Mouse (Mus musculus): ENCODE measurements at regions not wholly inside any gene's neighbourhood (a gene's known extent, or its start where the extent isn't known, plus 50 kb on each side); places are given as distances from the start of the nearest gene placed in this dataset.
"Not testable (repeated sequence)": the region's sequence is repeated elsewhere in the genome, so short reads cannot be mapped to it uniquely, and the experiment has no call there.

DNA sequence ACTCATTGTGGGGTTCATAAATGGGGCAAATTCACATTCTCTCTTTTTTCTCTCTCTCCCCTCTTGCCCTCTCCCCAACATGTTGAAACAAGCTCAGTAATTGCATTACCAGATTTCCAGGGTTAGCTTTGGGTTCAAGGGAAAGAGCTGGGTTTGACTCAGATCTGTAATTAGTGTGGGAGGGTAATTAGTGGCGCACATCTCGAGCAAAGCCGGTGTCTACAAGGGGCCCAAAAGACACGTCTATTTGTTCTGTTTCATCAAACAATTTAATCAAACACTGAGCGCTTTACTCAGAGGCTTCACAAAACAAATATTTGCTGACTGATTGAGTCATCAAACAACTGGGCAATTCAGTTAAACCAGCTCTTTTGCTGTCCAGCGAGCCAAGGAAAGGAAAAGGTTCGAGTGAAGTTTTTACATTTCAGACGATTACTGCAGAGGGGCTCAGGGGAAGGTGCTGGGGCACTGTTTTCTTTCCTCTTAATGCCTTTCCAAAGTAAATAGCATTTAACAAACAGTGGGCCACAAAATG lies 193.6 kb upstream of the Six2 start:
- DNase-seq, result no peak

DNA sequence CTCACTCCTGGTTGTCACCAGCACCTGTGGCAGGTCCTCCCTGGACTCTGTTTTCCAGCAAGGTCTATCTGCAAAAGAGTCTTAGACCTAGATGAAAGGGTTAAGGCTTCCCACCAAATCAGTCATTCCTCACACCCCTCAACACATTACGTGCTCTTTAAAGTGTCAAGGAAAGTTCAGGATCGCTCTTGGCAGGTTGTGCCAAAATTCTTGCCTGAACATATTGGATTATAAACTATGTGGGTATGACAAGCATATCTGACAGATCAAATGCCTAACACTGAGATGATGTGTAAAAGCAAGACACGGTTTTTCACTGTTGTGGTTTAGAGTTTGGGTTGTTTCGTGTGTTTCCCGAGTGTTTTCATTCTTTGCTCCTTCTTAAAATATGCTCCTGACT lies 193.0 kb upstream of the Six2 start:
- DNase-seq, result no peak

- peak; percentile 10 to 30 for DNase-seq
Observed at GRCm38 (mm10) chr17:85877426-85877825, 189.4 kb upstream of the Six2 start.

- DNase-seq, result no peak
Observed at GRCm38 (mm10) chr17:85876853-85877252, 188.8 kb upstream of the Six2 start.

- no peak for DNase-seq
Observed at GRCm38 (mm10) chr17:85873853-85874586, 185.9 kb upstream of the Six2 start.

GRCm38 (mm10) chr17:85872903-85873413 lies 184.9 kb upstream of the Six2 start:
- DNase-seq, result no peak

DNA sequence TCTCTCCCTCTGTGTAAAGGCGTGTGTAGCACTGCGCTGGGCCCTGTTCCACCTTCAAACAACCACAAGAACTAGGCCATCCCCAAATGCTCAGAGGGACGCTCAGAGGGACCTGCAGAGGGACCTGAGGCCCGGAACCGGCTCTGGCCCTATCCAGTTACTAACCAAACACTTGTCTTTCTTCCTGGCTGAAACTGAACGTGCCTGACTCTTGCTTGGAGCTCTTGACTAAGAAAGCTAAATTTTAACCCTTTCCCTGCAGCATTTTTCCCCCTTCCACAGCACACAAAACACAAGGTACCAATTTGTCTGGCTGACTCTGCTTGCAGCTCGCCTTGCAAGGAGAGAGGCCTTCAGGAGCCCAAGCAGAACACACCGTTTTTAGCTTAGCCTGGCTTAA lies 182.3 kb upstream of the Six2 start:
- no peak for DNase-seq

GRCm38 (mm10) chr17:85869179-85869578 lies 181.1 kb upstream of the Six2 start:
- DNase-seq, result no peak

DNA sequence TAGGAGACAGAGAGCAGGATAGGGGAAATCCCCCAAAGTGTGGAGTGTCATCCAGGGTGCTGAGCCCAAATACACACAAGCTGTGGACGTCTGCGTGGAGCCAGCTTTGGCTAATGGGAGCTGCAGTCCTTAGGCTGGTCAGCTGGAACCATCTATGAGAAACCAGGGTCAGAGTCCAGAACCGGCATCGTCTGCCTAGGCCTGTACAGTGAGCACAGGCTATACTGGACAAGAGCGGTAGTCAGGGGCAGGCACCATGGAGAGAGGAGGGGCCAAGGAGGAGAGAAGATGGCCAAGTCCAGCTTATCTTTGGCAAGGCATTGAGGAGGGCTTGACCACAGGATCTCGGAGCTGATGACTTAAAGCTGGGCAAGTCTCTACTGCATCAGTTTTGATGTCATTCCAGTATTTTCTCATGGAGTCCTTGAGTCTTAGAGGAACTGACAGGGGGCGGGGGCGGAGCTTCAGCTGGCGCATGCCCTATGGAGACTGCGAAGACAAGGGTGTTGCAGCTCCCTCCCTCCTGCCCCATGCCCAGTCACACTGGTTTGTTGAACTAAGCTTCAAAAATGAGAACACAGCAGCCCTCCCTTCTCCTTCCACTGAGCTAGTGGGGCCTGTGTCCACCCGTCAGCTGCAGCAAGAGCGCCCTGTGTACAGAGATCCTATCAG lies 180.0 kb upstream of the Six2 start:
- no peak for DNase-seq

DNA sequence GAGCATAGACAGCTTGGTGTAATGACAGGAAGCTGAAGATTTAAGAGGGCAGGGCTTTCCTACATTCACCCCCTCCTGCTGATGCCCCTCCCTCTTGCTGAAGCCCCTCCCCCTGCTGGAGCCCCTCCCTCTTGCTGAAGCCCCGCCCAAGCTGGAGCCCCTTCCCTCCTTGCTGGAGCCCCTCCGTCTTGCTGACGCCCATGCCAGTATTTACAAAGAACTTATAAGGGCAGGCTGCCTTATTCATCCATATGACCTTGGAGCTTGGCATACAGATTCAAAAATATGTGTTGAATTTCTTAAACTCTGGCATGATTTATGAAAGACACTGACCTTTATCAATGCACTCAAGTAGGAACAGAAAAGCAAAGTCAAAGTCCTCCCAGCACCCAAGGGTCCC lies 178.5 kb upstream of the Six2 start:
- no peak for DNase-seq

DNA sequence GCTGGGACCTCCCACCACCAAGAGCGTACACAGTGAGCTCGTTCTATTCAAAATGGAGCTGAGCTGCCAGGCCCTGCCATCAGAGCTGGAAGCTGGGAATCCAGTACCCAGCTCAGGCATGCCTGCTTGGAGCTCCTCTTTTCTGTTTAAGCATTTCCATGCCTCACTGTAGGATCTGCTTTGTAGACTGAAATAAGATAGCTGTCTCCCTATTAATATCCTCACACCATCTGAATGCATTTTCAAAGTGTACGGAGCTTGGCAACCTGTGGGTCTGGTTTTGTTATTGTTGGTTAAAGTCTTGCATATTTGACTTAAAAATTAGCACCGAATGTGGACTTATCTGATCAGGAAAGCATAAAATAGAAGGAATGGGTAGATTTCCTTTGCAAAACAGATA lies 177.9 kb upstream of the Six2 start:
- DNase-seq, result no peak

- no peak for DNase-seq
Observed at GRCm38 (mm10) chr17:85861328-85861727, 173.3 kb upstream of the Six2 start.

- DNase-seq, result no peak
Observed at GRCm38 (mm10) chr17:85860797-85861196, 172.7 kb upstream of the Six2 start.

DNA sequence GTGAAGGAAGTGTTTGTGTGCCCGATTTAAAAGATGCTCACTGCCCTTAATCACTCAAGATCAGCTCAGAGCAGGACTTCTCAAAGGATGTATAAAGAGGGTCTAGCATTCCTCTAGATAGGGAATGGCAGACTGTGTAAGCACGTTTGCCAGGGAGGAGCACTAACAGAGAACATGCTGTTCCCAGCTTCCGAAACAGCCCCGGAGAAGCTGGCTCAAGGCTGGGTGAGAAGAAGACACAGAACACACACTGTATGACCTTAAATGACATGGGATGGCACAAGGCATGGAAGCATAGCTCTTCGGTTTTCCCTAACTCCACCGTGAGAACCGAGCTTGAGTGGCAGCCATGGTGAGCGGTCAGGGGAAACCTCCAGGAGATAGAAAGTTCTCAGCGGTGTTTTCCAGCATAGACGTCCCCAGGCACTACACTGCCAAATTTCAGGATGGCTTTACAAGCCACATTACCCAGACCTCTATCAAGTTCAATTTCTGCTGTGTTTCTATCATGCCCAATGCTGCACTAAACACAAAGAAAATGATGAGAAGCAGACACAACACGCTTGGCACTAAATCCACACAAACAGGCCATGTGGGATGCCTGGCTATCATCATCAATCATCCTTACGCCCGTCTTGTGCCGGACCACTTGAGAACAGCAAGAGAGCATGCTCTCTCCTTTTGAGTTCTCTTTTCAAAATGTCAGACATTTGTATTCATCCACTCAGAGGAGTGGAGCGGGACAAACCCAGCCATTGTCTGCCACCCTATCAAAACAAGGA lies 172.0 kb upstream of the Six2 start:
- DNase-seq, result no peak

- no peak for DNase-seq
Observed at GRCm38 (mm10) chr17:85858516-85858915, 170.4 kb upstream of the Six2 start.

DNA sequence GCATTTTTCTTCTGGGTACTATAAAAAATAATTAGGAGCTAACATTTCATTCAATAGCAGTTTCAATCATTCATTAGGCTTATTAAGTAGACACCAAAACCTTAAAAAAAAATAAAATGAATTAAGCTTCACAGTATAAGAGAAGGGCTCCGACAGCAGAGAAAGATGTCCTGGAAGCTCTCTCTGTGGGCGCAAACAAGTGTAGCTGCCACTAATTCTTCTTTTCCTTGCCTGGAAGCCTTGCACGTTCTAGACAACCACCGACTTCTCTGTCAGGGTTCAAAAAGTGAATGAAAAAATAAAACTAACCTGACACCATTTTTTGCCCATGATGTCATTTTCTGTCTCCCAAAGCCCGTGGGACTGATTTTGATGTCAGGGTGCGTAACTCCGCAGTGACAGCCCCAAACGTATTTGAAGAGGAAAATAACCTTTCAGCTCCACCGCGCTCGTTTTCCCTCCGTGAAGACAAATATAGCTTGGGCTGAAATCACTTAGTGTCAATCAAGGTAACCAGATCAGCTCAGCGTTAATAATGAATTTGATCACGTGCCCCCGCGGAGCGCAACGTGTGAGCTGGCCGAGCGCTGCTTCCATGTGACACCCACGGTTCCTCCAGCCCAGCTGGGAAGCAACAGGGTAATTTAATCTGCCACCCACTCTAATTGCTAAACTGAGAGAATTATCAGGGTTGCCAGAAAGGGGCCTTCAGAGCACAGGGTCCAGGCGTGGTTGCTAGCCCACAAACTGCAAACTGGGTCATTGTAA lies 169.8 kb upstream of the Six2 start:
- no peak for DNase-seq

- not testable (repeated sequence) for DNase-seq
Observed at GRCm38 (mm10) chr17:85856894-85857293, 168.8 kb upstream of the Six2 start.

GRCm38 (mm10) chr17:85853156-85853555 lies 165.1 kb upstream of the Six2 start:
- no peak for DNase-seq

DNA sequence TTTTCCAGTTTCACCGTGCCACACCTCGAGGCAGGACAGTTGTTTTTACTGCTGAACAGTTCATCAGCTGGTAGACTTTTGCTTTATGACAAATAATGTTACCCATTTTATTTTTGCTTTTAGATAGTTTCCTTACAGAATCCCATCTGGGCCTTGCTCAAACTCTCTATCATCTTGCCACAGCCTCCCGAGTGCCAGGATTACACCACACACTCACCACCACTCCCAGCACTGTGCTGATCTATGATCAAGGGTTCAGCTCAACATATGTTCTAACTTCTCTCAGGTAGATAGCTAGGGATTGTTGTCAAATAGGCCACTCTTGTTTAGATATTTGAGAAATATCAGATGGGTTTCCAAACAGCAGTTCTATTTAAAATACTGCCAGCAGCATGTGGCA lies 160.5 kb upstream of the Six2 start:
- DNase-seq, result no peak

DNA sequence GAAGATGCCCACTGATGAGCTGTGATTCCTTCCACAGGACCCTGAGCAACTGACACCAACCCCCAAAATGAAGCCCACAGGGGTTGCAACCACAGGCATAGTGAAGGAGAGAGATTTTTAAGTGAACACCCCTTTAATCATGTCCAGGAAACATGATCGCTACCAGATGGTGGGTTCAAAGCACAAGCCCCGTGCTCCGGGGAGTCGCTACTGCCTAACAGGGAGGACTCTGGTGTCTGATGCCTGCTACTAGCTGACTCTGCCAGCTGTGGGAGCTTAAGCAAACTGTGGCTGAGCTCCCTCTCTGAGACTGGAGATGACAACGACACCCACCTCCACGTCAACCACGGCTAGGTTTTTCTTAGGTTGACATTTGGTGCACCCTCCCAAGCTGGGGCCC lies 159.7 kb upstream of the Six2 start:
- DNase-seq, result no peak

- DNase-seq, result no peak
Observed at GRCm38 (mm10) chr17:85845059-85845458, 157.0 kb upstream of the Six2 start.

- DNase-seq, result no peak
Observed at GRCm38 (mm10) chr17:85844486-85844885, 156.4 kb upstream of the Six2 start.

GRCm38 (mm10) chr17:85823036-85823435 lies 135.0 kb upstream of the Six2 start:
- DNase-seq, result no peak

Data from cerebellum, adult 18-20 months (tissue).